Mouse (Mus musculus) kidney, adult 11 months (tissue): ENCODE measurements around the gene Ctla2a.
"Not testable (repeated sequence)": the region's sequence is repeated elsewhere in the genome, so short reads cannot be mapped to it uniquely, and the experiment has no call there.

ENCODE experiments used
- DNase-seq: peaks from one replicate; pipeline ENCODE4 v3.0.0; 2022

Ctla2a gene

GRCm38 (mm10) chr13:60936500-60936901, at the start of gene Ctla2a, which contains the start of gene Gm49391:
TSS of gene Ctla2a (minus strand) at chr13:60936625.
TSS of gene Gm49391 (minus strand) at chr13:60936571.
- DNase-seq, result peak; percentile 78

- not testable (repeated sequence) for DNase-seq
These were observed 35.9 kb upstream of the Ctla2a start for GRCm38 (mm10) chr13:60972319-60972718.

- not testable (repeated sequence) for DNase-seq
These were observed 27.6 kb upstream of the Ctla2a start for GRCm38 (mm10) chr13:60963985-60964384.

GRCm38 (mm10) chr13:60961706-60962105, 25.3 kb upstream of the Ctla2a start:
- DNase-seq, result no peak

GRCm38 (mm10) chr13:60941884-60942283, 5.5 kb upstream of the Ctla2a start, which contains the start of gene Tpbpa:
TSS of gene Tpbpa (minus strand) at chr13:60941984.
- DNase-seq, result not testable (repeated sequence)

GRCm38 (mm10) chr13:60935490-60935889, 935 bp downstream of the Ctla2a start, which contains the start of gene Gm49393:
TSS of gene Gm49393 (minus strand) at chr13:60935590.
- DNase-seq, result not testable (repeated sequence)

- DNase-seq, result not testable (repeated sequence)
These were observed 31.6 kb downstream of the Ctla2a start, which contains the start of gene Tpbpb for GRCm38 (mm10) chr13:60904780-60905179. TSS of gene Tpbpb (minus strand) at chr13:60904880.

GRCm38 (mm10) chr13:60897328-60897727, 39.1 kb downstream of the Ctla2a start, which contains the start of gene Ctla2b:
TSS of gene Ctla2b (minus strand) at chr13:60897447.
- peak; percentile 80 for DNase-seq

- DNase-seq, result not testable (repeated sequence)
These were observed 39.6 kb downstream of the Ctla2a start, which contains the start of gene Gm49392 for GRCm38 (mm10) chr13:60896794-60897193. TSS of gene Gm49392 (minus strand) at chr13:60896894.

- no peak for DNase-seq
These were observed 40.8 kb downstream of the Ctla2a start for GRCm38 (mm10) chr13:60895406-60896160.

GRCm38 (mm10) chr13:60892301-60892700, 44.1 kb downstream of the Ctla2a start:
- DNase-seq, result no peak
